Mouse (Mus musculus): ENCODE measurements around the gene Actn1.

GRCm38 (mm10) chr12:80162448-80162847 lies 97.7 kb downstream of the Actn1 start:
- no peak for TF ChIP-seq GATA1 (IDR thresholded peaks at IDR 0.05; ENCODE audit: borderline replicate concordance, low read length)
- TF ChIP-seq FLI1 (IDR thresholded peaks at IDR 0.05; ENCODE audit: low read length), result no peak
